Mouse (Mus musculus) cortical plate, adult 2 months (tissue): ENCODE data around the gene St8sia4. TPM values are rescaled to one million over a fixed set of nuclear protein-coding genes. Genes with fewer than 3 reads are reported as not detected.
"Not testable (repeated sequence)": the region's sequence is repeated elsewhere in the genome, so short reads cannot be mapped to it uniquely, and the experiment has no call there.

Experiments used
- H3K27ac ChIP-seq: fragments of 200-500 bp; 2 replicates; pipeline ENCODE4 v1.5.1; 2012; ENCODE audit warnings: low read length, control low read depth, inconsistent platforms; ENCODE audit not compliant: insufficient read depth
- H3K4me1 ChIP-seq: fragments of 200-500 bp; 2 replicates; pipeline ENCODE4 v1.6.1; 2011; ENCODE audit warnings: low read length; ENCODE audit not compliant: control insufficient read depth, insufficient read depth
- H3K4me3 ChIP-seq: fragments of 200-500 bp; 2 replicates; pipeline ENCODE4 v1.5.1; 2011; ENCODE audit warnings: mild to moderate bottlenecking, low read length, control low read depth; ENCODE audit not compliant: insufficient read depth
- CTCF ChIP-seq: fragments of 200-500 bp; IDR thresholded peaks from 2 replicates; pipeline ENCODE4 v1.5.1; 2011; ENCODE audit warnings: mild to moderate bottlenecking, control low read depth, low read length; ENCODE audit not compliant: insufficient read depth; ENCODE audit errors: extremely low read depth
- POLR2A ChIP-seq: fragments of 200-500 bp; IDR thresholded peaks from 2 replicates; pipeline ENCODE4 v1.6.1; 2011; ENCODE audit warnings: mild to moderate bottlenecking, low read length, control low read depth; ENCODE audit not compliant: insufficient read depth; ENCODE audit errors: extremely low read depth
- polyA plus RNA-seq: library from polyadenylated mRNA; depleted of rRNA; stranded (reverse); fragments of >200 nt; gene quantifications from 2 replicates; pipeline ENCODE4 v1.2.3, GENCODE M21; 2012

Gene St8sia4
- polyA plus RNA-seq, 1 experiment, result 3.9 TPM

DNA sequence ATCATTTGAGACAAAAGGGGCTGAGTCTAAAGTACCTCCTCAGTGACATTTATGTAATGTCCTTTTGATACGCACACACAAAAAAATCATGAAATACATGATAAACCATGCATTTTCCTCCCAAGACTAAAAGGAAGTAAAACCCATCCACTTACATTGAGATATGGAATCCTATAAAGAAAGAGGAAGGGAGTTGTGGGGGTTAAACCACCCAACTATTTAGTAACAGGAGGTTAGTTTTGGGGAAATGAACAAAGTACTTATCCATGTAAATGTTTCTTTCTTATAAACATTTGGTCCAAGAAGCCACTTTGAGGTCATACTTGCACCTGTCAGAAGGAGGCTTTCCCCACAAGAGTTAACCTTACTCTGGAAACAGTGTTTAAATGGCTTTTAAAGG lies 69.3 kb downstream of the St8sia4 start:
- no peak overlapping the region for H3K27ac ChIP-seq
- no peak for TF ChIP-seq POLR2A
- no peak for TF ChIP-seq CTCF
- no peaks in the 10 kb centered on the region for H3K4me1 ChIP-seq
- no peak overlapping the region for H3K4me3 ChIP-seq

DNA sequence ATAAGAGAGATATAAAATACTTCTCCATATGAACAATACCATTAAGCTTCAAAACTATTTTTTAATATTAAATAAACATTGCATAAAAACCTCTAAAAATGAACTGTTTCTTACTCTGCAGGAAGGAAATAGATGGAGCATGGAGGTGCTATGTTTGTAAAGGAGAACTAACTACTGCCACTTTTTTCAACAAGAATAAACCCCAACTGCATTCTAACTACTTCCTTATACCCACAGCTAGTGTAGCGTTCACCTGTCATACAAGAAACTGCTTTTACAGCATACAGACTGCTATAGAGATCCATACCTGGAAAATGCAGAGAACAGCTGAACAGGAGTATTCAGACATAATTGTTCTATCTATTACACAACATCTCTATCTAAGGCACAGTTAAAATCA lies 70.5 kb downstream of the St8sia4 start:
- no peaks in the 10 kb centered on the region for H3K4me1 ChIP-seq
- TF ChIP-seq CTCF, result no peak
- no peak for TF ChIP-seq POLR2A
- H3K27ac ChIP-seq, result no peak overlapping the region
- H3K4me3 ChIP-seq, result no peak overlapping the region

DNA sequence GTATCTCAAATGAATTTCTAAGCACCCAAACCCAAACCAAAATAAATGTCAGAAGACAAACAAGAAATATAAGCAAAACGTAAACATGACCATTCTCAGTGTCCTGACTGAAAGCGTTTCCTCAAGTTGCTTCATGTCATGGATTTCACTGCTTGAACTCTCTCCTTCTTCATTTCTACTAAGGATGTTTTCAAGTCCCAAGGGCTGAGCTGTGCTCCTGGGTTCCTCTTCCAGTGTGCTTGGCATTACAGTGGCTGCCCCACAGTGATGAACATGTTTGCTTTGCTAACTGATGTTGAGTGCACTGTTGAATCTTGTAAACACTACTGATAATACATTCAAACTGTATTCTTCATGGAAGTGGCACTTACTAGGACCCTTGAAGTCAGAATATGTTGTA lies 76.3 kb downstream of the St8sia4 start:
- Histone ChIP-seq H3K27ac (no peak overlapping the region), H3K4me1 (no peaks in the 10 kb centered on the region), H3K4me3 (no peak overlapping the region)
- TF ChIP-seq POLR2A (no peak), CTCF (no peak)

DNA sequence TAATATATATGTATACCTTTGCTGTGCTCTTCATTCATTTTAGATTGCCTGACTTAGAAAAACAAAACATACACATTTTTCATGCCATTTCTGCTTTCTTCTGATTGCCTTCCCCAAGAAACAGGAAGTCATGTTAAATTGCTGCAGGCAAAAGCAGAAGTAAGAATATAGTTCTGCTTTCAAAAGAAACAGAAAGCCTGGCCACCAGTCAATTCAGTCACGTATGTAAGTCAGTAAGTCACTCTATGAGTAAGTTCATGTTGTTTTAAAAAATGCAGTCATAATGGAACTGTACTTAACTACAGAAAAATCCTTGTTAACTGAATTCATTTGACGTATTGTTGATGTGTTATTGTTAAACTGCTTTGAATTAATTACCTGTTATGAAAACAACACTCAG lies 77.3 kb downstream of the St8sia4 start:
- no peak overlapping the region for H3K27ac ChIP-seq

DNA sequence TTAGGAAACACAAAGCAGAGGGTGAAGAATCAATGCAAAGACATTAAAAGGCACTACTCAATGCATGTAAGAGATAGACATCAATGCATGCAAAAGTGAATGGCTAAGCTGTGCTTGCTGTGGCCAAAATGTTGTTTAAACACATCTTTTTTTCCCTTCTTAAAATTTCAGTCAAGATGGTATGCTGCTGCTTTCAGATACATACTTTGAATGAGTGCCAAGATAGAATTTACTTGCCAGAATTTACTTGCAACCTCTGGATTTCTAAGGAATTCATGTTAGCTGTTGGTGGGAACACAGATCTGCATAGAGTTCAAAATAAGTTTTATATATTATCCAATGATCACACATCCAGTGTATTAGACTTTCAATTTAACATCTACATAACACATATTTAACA lies 77.9 kb downstream of the St8sia4 start:
- Histone ChIP-seq H3K4me1 (no peaks in the 10 kb centered on the region), H3K27ac (no peak overlapping the region), H3K4me3 (no peak overlapping the region)
- TF ChIP-seq POLR2A, result no peak

More for the DNA sequence above, 77.3 kb downstream of the St8sia4 start:
- H3K4me1 ChIP-seq, result no peaks in the 10 kb centered on the region
- no peak overlapping the region for H3K4me3 ChIP-seq
- TF ChIP-seq CTCF, result no peak
- TF ChIP-seq POLR2A, result no peak

DNA sequence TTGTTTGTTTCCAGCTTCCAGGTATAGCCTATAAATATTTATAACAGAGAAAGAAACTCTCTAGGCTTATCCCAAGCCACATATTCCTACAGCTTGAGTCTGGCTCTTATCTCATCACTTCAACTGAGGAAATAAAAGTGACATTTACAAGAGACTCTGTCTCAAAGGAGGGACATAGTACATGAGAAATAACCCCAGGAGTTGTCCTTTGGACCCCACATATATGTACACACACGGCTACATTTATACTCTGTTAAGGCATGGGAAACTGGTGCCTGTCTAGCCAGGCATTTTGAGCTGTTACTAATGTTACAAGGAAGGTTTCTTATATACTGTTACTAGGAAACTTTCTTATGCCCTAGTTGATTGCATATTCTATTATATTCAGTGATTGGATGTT lies 84.1 kb downstream of the St8sia4 start:
- Histone ChIP-seq H3K4me1 (no peaks in the 10 kb centered on the region), H3K27ac (no peak overlapping the region), H3K4me3 (no peak overlapping the region)
- no peak for TF ChIP-seq POLR2A
- TF ChIP-seq CTCF, result no peak

DNA sequence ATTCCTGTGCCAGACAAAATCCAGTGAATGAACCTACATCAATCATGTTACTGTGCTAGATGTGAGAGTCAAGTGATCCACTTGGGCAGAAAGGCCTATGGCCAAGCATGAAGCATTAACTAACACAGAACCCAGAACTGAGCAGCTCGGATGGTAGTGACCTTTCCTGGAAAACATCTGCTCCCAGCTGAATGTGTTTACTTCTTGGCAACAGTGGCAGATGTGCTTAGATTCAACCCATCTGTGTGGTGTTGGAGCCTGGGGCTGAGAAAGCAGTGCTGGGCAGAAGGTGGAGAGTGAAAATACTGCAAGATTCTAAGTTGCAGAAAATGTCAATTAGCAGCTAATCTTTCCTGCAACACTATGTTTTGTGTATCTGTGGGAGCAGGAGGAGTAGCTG lies 85.1 kb downstream of the St8sia4 start:
- Histone ChIP-seq H3K4me1 (no peaks in the 10 kb centered on the region), H3K4me3 (no peak overlapping the region), H3K27ac (no peak overlapping the region)
- TF ChIP-seq POLR2A (no peak), CTCF (no peak)

DNA sequence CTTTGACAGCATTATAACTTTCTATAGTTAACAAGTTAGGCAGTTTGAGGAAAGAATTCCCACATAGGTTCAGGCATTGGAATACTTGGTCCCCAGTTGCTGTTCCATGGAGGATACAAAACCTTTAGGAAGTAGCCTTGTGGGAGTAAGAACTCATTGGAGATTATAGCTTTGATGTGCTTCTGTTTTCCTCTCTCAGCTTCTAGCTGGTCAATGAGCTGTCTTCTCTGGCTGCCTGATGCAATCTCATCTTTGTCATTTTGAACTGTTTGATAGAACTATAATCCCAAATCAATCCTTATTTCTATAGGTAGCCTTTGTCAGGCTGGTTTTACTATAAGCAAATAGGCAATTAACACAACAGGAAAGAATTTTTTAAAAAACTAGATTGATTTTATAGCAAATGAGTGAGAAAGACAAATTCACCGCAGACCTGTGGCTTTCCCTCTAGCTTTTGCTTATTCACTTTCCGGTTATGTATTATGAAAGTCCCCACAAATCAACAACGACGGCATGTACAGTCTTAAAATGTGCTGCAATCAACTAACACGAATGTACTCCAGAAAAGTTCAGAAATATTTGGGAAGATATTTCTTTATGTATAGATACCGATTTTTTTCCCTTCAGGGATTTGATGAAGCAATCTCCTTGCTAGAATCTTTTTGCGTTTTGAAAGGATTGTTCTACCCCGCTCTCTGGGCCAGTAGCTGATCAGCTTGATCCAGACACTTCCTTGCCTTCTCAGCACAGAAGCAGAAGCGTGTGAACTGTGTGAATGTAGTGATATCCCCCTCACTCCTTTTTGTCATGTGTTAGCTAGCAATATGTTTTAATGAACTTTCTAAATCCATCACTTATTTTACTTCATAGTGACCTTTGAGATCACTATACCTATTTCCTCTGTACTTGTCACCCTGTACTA lies 94.5 kb downstream of the St8sia4 start:
- H3K27ac ChIP-seq, result no peak overlapping the region

DNA sequence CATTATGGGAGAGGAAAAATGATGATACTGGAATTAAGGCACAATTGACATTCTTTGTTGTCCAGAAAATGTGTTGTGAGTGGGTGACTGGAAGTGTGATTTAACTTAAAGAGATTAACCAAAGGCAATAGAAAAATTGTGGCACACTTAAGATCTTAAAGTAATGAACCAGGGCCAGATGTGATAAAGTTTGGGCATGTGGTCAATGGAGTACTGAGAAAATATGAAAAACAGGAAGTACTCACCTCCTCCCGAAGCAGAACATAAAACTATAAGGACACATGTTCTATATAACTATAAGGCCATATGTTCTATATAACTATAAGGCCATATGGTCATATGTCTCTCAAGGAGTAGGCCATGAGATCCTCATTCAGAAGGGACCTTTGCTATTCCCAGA lies 96.3 kb downstream of the St8sia4 start:
- TF ChIP-seq POLR2A, result no peak
- TF ChIP-seq CTCF, result no peak
- Histone ChIP-seq H3K27ac (no peak overlapping the region), H3K4me1 (no peaks in the 10 kb centered on the region), H3K4me3 (no peak overlapping the region)

More for the DNA sequence above, 94.5 kb downstream of the St8sia4 start:
- no peak for TF ChIP-seq CTCF
- no peak for TF ChIP-seq POLR2A
- no peak overlapping the region for H3K4me3 ChIP-seq
- no peaks in the 10 kb centered on the region for H3K4me1 ChIP-seq

DNA sequence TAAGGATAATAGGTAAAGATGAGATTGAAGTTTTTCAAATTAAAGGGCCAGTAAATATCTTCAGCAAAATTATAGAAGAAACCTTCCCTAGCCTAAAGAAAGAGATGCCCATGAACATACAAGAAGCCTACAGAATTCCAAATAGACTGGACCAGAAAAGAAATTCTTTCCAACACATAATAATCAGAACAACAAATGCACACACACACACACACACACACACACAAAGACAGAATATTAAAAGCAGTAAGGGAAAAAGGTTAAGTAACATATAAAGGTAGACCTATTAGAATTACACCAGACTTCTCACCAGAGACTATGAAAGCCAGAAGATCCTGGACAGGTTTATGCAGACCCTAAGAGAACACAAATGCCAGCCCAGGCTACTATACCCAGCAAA lies 112.8 kb downstream of the St8sia4 start:
- H3K27ac ChIP-seq, H3K4me1 ChIP-seq, H3K4me3 ChIP-seq: not testable (repeated sequence)
